Mouse (Mus musculus) kidney, adult 9 months (tissue): ENCODE results near the gene Gtf2h4.
A peak's percentile ranks its signal among the peaks of the same experiment; 100 is the strongest.

Source experiments
- DNase-seq: peaks from one replicate; pipeline ENCODE4 v3.0.0; 2022

The Gtf2h4 gene

DNA sequence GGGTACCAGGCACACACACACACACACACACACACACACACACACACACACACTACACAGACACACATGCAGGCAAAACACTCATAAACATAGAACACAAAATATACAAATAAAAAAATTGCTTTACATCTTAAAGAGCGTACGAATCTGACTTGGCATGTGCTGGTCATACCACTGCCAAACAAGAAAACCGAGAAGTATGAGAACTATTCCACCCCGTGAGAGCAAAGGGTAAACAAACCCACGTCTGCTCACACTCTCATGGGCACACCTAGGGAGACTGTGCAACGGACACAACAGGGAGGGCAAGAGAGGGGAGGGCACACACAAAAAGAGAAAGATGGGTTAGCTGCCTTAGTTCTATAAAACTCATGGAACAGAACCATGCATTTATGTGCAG is 23.2 kb upstream of the Gtf2h4 start:
- no peak for DNase-seq

DNA sequence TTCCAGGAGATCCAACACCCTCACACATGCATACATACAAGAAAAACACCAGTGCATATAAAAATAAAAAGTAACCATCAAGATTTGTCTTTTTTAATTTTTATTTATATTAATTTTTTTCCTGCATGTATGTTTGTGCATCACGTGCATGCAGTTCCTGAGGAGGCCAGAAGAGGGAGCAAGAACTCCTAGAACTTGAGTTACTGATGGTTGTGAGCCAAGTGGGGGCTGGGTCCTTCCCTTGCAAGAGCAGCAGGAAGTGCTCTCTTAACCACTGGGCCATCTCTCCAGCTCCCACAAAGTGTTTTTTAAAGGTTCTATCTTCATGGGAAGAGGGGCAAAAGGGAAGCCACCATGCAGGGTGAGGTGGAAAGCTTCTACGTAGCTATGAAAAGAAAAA is 21.8 kb upstream of the Gtf2h4 start:
- DNase-seq = peak; percentile 64

DNA sequence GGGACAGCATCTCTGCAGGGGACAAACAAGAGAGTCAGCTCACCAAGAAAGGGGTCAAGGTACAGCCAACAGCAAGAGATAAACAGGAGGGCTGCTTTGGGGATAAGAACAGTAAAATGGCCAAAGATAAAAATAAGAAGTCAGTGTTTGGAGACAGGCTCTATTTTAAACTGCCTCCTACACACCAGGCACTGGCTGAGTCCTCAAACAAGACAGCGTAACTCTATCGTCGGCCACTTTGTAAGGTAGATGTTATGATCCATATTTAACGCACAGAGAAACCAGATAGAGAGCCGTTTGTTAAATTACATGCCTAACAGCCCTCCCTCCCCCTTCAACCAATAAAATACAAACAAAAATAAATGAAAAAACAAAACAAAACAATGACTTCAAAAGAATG is 20.4 kb upstream of the Gtf2h4 start:
- no peak for DNase-seq

DNA sequence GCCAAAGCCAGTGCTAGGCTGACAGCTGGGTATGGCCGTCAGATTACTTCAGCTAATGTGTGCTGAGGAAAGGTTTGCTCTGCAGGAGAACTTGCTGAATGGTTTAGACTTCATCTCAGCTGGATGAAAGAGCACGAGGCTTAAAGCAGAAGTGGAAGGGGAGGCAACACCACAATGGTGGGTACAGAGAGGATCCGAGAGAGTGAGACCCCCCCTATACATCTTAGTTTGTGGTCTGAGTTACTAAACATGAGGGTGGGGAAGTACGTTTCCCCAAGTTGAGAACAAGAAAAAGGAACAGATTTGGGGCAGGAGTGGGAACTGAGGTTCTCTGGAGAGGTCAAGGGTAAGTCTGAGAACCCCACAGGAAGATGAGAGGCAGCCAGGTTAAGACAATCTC is 18.8 kb upstream of the Gtf2h4 start:
- DNase-seq = no peak

DNA sequence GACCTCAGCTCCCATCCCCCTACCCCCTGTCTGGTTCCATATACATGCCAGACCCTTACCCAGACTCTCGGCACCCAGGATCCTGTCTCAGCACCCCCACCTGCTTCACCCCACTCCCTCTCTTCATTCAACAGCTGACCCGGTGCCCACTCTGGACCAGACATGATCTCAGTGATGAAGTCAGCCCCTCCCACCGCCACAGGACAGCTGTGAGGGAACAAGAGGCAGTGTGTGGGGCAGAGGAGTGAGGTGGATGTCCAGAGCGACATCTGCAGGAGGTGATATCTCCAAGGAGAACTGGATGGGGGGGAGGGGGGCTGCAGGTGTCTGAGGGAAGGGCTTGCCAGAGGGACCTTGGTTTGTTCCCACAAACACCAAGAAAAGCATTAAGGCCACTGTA is 18.3 kb upstream of the Gtf2h4 start:
- DNase-seq = no peak

DNA sequence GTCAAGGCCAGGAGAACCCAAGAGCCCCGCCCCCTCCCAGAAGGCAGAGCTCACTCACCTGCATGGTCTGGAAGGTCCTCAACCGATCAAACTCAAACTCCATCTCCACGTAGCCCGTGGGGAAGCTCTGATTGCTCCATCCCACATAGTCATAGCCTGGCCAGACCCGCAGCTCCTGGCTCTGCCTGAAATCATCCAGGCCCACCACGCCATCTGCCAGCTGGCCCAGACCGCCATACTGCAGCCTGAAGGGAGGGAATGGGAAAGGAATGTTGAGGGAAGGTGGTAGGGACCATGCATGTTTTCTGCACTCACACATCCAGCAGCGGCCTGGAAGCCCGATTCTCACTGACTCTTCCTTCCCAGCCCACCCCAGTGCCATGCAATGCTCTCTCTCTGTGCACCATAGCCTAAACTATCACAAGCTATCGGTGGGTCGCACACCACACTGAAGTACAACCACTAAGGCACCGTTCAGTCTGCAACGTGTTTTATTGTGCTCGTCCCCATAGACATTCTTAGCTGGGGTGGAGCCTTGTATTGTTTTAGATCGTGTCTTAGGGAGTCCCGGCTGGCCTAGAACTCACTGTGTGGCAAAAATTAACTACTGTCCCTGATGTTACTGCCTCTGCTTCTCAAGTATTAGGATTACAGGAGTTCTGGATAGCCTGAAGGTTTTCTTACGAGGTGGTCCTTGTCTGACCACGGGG is 16.6 kb upstream of the Gtf2h4 start:
- no peak for DNase-seq

DNA sequence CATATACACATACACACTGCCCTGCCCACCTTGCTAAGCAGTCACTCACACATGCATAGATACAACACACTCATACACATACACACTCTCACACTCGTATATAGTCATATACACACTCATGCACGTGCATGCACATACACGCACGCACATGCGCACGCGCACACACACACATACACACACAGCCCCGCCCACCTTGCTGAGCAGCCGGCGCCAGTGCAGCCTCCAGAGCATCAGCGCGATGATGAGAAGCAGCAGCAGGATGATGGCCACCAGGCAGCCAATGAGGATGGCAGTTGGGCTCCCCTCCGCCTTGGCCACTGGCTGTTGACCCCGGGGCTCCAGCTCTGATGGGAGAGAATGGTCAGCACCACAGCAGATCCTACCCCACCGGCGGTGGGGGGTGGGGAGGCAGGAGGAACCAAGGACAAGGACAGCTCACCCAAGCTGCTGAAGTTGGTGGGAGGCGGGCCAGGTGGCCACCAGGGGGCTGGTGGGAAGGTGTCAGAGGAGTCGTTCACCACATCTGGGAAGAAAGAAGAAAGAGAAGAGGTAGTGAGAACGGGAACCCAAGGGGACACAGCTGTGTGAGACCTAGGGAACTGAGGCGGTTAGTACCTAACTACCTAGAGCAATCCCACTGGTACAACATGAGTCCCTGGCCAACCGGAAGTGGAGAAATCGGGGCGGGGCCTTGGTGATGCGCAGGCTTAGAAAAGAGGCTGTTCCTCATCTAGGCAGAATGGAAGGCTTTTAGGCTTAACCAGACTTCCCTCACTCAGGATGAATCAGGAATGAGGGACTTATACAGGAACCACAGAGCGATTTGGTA is 15.0 kb upstream of the Gtf2h4 start:
- no peak for DNase-seq

DNA sequence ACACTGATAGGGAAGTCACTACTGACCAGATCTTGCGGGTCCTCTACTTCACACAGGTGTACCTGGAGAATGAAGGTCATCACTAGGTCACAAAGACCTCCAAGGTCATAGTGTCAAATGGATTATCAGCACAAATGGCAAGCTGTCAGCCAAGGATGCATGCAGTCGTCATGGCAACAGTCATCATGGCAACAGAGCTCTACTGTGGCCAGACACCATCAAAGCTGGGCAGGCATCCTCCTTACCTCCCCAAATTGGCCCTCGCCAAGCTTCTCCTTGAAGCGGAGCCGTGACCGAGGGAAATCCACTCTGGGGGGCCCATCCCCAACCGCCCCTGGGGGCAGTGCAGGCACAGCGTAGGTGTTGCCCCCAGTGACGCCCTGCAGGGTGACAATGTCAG is 11.5 kb upstream of the Gtf2h4 start:
- DNase-seq = no peak

DNA sequence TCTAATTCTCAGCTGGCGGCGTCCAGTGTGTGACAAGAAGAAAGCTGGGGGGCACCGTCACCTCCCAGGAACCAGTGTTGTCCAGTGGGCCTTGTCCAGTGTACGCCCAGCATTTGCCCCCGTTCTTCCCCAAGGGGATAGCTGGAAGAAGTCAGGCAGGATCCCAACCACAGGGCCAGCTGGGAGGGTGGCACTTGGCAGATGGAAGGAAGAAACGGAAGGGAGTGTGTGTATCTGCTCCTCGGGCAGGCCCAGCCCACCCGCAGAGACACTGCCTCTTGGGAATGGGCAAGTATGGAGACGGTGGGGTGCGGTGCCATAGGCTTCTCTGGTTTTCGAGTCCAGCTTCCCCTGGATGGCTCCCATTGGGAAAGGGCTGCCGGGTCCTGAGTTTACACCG is 8.4 kb upstream of the Gtf2h4 start:
- DNase-seq = no peak

DNA sequence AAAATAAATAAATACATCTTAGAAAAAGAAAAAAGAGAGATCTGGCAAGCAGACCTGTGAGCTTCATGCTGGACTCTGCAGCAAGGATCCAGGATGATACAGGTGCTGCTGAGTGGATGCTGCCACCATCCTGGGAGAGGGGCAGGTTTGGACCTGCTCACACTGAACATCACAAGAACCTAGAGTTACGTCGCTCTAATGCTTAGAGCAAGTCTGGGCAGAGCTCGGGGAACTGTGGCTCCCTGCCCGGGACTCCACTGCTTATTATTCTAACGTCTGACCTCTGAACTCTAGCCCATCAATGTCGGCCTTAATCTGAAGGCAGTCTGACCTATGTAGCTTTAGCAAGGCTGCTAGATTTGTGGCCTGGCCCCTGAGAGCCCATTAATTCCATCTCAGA is 7.1 kb upstream of the Gtf2h4 start:
- no peak for DNase-seq

DNA sequence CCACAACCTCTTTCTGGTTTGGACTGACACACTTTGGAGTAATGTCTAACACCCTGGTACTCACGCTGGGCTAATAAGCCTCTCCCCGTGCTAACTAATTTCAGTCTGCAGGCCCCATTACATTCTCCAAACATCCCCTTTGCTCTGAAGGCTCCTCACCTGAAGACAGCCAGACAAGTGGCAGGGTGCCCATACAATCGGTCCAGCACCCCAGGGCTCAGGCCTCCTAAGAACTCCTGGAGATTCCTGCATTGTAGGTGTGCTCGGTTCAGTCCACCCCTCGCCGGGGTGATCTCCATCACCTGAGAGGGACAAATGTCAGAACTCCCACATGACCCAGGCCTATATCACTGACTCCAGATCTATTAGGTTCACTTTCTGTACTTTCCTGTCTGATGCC is 1.0 kb downstream of the Gtf2h4 start:
- DNase-seq = no peak

DNA sequence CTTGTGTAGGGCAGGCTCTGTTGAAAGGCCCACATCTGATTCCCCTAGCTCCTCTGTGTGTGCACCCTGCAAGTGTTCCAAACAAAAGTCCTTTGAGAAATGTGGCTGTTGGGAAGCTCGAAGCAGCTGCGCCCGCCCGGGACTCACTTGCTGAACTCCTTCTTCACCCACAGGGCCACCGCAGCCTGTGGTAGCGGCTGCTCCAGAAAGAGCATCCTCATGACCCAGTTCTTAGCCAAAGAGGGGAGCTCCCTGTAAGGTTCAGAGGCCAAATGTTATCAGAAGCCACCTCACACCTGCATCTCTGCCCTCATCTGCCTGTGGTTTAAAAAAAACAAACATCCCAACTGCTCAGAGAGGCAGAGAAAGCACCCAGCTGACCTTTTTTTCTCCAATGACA is 1.7 kb downstream of the Gtf2h4 start:
- no peak for DNase-seq

DNA sequence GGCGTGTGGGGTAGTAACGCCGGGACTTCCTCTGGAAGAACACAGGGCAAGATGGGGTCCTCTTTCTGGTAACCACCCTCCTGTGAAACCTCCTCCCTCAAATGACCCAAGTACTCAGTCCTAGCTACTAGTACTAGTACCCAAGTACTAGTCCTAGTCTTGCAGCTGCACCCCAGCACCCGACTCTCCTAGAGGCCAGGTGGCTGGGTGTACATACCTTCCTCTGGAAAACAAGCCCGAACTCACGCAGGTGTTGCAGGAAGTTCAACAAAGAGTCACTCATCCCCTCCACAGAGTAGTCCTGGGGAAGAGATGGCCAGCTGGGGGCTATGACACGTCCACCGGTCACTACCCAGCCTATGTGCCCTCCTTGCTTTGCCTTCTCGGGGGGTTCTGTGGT is 3.8 kb downstream of the Gtf2h4 start:
- DNase-seq = no peak

DNA sequence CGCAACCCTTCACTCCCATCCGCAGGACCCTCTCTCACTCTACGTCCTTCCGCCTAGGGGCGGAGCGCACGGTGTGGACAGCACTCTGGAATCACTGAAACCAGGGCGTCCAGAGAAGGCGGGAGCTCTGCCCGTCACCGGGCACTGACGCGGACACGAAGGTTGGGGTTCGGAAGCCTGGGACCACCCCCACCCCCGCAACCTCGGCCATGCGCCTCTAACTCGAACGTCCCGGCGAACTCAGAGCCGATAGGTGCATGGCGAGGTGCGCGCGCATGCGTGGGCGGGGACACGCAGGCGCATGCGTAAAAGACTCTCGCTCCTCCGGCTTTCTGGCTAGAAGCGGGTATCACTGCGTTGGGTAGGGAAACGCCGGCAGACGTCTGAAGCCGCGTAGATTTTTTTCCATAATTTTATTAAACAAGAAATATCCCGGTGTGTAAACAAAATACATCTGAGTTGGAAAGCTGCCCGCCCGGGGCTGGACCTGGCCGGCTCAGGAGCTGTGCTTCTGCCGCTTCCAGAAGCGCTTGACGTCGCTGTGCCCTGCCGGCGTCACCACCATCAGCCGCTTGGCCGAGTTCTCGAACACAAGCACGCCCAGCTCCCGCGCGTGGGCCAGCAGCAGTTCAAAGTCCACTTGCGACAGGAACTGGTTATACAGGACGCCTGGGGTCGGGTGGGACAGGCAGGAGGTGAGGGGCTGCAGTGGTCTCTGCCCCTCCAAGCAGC is 6.0 kb downstream of the Gtf2h4 start, which contains the start of gene Vars2:
Gene Vars2, minus strand, starts transcription at position 259 of the 732 bp plus-strand sequence.
- DNase-seq = peak; percentile 98

DNA sequence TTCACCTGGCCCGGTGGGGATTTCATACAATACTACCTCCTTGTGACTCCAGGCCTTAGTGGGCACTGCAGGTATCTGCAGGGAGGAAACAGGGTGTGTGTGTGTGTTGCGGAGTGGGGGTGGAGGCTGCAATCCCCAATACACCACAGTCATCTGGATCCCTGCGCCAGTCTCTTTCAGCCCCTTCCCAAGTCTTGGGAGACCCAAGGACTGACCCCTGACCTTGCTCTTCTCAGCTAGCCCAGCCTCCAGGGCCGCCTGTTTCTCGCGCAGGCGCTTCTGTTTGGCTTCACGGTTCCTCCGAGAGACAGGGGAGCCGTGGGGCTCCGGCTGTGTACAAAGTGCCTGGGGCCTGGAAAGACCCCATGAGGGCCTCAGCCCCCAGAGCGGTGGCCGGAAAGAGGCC is 6.7 kb downstream of the Gtf2h4 start:
- DNase-seq = no peak

DNA sequence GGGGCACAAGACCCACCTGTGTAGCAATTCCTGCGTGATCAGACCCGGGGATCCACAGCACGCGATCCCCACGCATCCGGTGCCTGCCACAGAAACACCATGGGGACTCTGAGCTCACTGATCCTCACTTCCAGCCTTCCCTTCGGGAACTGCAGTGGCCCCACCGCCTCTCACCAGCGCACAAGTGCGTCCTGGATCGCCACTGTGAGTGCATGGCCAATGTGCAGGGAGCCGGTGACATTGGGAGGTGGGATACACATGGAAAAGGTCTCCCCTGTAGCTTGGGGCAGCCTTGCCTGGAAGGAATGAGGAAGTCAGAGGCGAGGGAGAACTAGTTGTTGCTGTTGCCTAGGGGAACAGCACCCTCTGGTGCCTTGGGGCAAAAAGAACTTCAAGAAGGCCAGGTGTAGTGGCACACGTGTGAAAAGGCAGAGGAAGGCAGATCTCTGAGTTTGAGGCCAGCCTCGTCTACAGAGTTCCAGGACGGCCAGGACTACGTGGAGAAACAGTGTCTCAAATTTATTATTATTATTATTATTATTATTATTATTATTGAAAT is 7.5 kb downstream of the Gtf2h4 start:
- peak; percentile 57 for DNase-seq

DNA sequence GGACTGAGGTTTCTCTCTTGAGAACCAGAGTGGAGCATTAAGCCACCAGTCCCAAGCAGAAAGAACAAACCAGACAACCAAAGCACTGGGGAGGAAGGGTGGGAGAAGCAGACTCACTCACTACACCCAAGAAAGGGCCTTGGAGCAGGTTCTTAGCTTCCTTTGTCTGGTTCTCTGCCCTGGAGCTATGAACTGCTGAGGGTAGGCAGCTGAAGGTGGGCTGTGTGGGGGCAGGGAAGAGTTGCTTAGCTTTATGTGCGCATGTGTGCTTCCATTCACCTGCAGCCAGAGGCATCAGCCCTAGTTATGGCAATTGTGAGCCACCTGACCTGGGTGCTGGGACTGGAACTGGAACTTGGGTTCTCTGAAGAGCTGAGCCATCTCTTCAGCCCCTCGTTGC is 20.5 kb downstream of the Gtf2h4 start:
- no peak for DNase-seq

DNA sequence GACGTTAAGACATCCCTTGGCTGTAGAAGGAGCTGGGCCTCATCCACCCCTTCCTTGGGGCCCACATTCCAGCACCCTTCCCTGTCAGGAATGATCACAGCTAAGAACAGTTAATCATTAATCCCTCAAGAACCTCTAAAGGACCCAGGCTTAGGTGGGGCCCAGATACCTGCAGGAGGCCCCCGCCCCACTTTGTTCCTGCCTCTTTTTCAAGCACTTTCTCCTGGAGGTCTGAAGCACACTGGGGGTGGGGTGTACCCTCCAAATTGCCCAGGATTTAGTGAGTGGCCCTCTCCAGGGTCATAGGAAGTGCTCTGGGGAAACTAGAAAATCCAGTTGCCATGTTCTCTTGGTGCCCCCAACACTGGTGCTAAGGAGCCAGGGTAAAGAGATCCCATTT is 24.1 kb downstream of the Gtf2h4 start:
- DNase-seq = peak; percentile 49

DNA sequence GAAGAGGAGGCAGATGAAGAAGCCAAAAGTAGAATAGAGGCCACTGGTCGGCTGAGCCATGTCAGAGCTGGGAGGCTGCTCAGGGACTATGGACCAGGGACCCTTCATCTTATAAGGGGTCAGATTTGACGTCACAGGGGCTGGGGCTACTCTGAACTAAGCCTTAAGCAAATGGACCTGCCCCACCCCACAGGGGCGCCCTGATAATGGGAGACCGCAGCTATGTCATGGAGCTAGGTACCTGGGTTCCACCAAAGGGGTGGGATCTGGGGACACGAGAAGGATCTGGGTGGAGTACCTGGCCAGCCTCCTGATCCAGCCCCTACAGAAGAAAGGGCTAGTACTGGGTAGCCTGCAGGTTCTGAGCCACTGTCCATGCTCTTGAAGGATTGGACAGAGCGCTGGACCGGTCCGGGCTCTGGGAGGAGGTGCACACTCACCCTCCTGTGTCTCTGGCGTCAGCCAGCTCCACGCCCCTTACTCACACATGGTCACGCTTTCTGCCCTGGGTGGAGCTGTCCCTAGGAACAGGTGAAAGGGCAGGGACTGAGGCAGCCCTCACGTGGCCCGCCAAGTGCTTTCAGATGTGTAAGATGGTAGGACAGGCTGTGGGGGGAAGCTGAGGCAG is 29.8 kb downstream of the Gtf2h4 start, which contains the start of gene Mucl3:
Gene Mucl3, minus strand, starts transcription at position 87 of the 628 bp plus-strand sequence.
- no peak for DNase-seq

DNA sequence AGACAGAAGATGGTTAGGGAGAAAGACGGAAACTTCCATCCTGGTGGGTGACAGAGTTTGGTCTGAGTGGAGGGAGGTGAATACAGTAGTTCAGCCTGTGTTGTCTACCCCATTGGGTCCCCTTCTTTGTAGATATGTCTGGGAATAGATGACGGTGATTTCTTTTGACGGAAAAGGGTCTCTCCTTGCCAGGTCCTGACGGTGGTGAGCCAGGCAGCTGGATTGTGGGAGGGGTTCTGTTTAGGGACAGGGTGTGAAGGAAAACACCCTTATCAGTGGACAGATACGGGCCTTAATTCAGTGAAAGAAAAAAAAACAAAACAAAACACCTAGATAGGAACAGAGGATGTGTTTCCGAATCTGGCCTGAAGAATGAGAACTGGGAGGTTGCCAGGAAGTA is 34.2 kb downstream of the Gtf2h4 start:
- DNase-seq = no peak

DNA sequence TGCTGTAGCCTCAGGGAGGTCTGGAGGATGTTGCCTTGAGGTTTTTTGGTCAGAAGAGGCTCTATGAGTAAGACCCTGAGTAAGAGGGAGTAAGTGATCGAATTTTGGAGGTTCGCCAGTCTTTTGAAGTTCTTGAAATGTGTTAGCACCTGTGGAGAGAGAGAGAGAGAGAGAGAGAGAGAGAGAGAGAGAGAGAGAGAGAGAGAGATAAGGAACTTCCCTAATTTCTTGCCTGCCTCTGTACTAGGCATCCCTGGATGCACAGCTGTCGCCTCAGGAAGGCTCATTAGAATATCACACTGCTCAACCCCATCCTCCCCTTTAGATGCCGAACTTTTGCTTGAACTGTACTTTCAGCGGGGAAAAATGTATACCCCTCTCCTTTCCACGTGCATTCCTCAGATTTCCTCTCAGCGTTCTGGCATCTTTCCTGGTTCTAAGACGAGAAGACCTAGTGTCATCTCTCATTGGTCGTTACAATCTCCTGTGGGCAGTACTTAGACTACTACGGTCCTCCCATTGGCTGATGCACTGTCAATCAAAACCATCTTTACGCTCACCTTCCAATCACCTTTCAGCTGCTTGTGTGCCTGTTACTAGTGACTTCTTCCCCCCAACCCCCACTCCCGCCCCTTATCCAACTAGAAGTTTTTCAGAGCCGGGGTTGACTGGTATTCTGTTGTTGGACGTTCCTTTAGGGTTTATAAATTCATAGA is 34.9 kb downstream of the Gtf2h4 start:
- DNase-seq = peak; percentile 73

DNA sequence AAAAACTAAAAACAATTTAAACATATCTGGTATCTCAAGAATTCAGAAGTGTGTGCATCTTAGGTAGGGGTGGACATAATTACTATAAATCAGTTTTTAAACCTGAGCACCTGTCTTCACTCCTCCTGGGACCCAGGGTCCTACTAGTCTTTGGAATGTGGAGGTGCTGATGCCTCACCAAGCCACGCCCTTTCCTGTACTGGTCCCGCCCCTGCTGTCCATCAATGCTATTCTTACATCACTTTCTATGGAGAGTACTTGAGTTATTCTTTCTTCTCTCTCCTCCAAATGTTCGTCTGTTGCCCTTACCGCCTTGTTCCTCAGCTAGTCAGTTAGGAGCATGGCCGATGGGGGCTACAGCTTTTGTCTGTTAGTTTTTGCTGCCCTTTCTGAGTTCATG is 37.2 kb downstream of the Gtf2h4 start:
- DNase-seq = peak; percentile 37
